Mouse (Mus musculus) thymus, adult 2 months (tissue): ENCODE data around the gene Dph5. TPM values are rescaled to one million over a fixed set of nuclear protein-coding genes. Genes with fewer than 3 reads are reported as not detected.
A peak's percentile ranks its signal among the peaks of the same experiment; 100 is the strongest.

Source experiments
- DNase-seq: peaks from one replicate; pipeline ENCODE4 v3.0.0; 2021
- H3K27ac ChIP-seq: fragments of 200-500 bp; 2 replicates; pipeline ENCODE4 v1.5.1; 2012; ENCODE audit warnings: low read length, control low read depth; ENCODE audit not compliant: control insufficient read depth, insufficient read depth
- H3K27me3 ChIP-seq: fragments of 200-500 bp; 2 replicates; pipeline ENCODE4 v1.6.1; 2012; ENCODE audit warnings: mild to moderate bottlenecking, low read length, moderate library complexity, mixed read lengths; ENCODE audit not compliant: control insufficient read depth, insufficient read depth
- H3K36me3 ChIP-seq: fragments of 200-500 bp; 2 replicates; pipeline ENCODE4 v1.6.1; 2012; ENCODE audit warnings: mild to moderate bottlenecking, low read length, moderate library complexity; ENCODE audit not compliant: control insufficient read depth, insufficient read depth
- H3K4me1 ChIP-seq: fragments of 200-500 bp; replicated peaks from 2 replicates; pipeline ENCODE4 v1.6.1; 2012; ENCODE audit warnings: low read length; ENCODE audit not compliant: control insufficient read depth, insufficient read depth
- H3K4me3 ChIP-seq: fragments of 200-500 bp; 2 replicates; pipeline ENCODE4 v1.5.1; 2012; ENCODE audit warnings: mild to moderate bottlenecking, low read length, control low read depth, moderate library complexity; ENCODE audit not compliant: control insufficient read depth, insufficient read depth
- CTCF ChIP-seq: fragments of 200-500 bp; IDR thresholded peaks from 2 replicates; pipeline ENCODE4 v1.5.1; 2012; ENCODE audit warnings: mild to moderate bottlenecking, control low read depth, low read length, moderate library complexity, borderline replicate concordance; ENCODE audit not compliant: control insufficient read depth, poor library complexity, insufficient read depth; ENCODE audit errors: extremely low read depth
- POLR2A ChIP-seq: fragments of 200-500 bp; IDR thresholded peaks from 2 replicates; pipeline ENCODE4 v1.6.1; 2012; ENCODE audit warnings: mild to moderate bottlenecking, low read length, control low read depth, moderate library complexity; ENCODE audit not compliant: control insufficient read depth, poor library complexity, insufficient read depth; ENCODE audit errors: extremely low read depth
- WGBS: fragments of 180-500 bp; shearing (Covaris S2); methylation state at CpG from one replicate; pipeline ENCODE4 v1.1.7; 2018; 5-methylcytosine and 5-hydroxymethylcytosine counted together
- polyA plus RNA-seq: library from polyadenylated mRNA; depleted of rRNA; stranded (reverse); fragments of >200 nt; gene quantifications from 2 replicates; pipeline ENCODE4 v1.2.3, GENCODE M21; 2012; rRNA removed

Gene Dph5
- polyA plus RNA-seq = 8.5 and 9.4 TPM in 2 replicates

DNA sequence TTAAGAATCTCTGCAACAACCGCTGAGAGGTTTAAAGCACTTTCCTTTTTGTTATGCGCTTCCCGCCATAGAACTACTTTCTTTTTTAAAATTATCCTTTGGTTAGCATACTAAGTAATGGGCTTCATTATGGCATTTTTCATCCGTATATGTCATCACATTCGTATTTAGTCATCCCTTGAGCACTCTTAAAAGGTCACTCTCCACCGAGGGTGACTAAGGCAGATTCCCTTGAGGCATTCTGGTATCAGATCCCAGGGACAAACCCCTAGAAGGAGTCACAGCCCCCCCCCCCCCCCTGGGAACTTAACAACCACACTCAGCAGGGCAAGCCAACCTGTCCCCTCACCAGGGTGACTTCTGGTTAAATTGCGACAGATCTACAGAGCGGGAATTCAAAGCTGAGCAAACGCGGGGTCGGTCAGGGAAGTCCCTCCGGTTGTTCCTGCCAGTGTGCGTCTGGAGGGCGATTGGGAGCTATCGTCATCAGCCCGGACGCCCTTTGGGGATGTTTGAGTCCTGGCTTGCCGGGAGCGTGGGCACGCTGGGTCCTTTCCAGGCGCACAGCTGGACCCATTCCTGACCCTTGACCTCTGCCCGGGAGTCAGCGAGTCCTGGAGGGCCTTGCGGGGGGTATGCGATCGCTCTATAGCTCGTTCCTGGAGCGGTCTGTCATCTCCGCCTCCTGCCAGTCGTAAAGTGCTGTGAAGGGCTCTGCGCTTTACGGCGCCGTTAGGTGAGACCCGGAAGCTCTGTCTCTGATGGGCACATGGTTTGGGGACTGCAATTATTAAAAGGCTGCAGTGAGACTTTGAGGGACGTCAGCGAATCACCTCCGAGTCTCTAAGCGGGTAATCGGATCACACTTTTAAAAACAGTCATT, at the start of gene Dph5:
Dph5 (plus strand) TSS at position 411 of the 883 bp plus-strand sequence.
- Histone ChIP-seq H3K27me3 (no peaks in the 10 kb centered on the region), H3K4me3 (peak within 1 kb of the TSS; percentile 97), H3K4me1 (peaks cover 3% of the 10 kb centered on the region; the same call in 1 of the 2 replicates), H3K27ac (peak within 1 kb of the TSS; percentile 26), H3K36me3 (no peaks in the 10 kb centered on the region)
- WGBS = under 1% methylated on average over 40 of the region's 40 CpGs
- TF ChIP-seq POLR2A (peak; percentile 33; the same call in 1 of the 2 replicates), CTCF (no peak)
- DNase-seq = peak; percentile 91

DNA sequence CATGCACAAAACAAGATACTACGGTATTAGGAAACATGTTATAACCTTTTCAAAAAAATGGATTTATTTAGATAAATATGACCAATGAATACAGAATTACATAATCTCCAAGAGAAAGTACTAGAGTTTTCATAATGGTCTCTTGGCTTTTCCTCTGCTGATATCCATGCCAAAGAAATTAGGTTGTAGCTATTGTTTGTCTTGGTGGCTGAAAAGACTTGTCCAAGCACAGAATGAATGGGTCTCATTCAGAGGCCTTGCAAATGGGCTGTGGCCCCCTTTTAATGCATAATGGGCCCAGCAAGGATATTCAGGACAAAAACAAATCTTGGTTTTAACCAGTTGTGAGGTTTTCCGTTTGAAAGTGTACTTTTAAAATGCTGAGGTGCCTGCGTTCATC, 43.1 kb upstream of the Dph5 start:
- no peaks in the 10 kb centered on the region for H3K4me1 ChIP-seq

DNA sequence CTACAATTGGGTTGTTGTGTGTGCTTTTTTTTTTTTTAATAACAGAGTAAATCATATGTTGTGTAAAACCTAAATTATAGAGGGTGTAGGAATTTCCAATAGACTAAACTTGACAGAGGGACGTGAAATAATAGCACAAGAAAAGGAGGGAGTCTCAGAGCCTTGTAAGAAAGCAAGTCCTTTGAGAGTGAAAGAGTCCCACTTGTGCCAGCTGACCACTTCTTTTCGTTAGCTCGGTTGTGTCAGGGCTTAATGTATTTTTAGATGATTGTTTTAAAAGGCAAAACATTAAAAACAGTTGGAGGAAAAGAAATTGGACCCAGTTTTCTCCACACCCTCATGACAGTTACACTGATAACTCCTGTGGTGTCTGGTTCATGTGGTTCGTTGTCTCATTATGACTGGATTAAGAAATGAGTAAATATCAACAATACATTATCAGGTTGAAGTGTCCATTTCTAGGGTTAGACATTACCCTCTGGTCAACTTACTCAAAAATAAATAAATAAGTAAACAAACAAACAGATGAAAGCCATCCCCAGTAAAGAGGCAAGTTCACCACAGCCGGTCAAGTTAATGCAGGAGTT, 42.5 kb upstream of the Dph5 start:
- H3K4me1 ChIP-seq = no peaks in the 10 kb centered on the region
- DNase-seq = no peak
- TF ChIP-seq POLR2A (no peak), CTCF (no peak)
- 92% methylated on average over 5 of the region's 5 CpGs for WGBS
- no peak overlapping the region for H3K4me3 ChIP-seq
- H3K27me3 ChIP-seq = no peaks in the 10 kb centered on the region
- no peaks in the 10 kb centered on the region for H3K36me3 ChIP-seq
- H3K27ac ChIP-seq = no peak overlapping the region

More for the DNA sequence above, 43.1 kb upstream of the Dph5 start:
- TF ChIP-seq CTCF (no peak), POLR2A (no peak)
- DNase-seq = no peak
- no peak overlapping the region for H3K4me3 ChIP-seq
- no peaks in the 10 kb centered on the region for H3K36me3 ChIP-seq
- no peaks in the 10 kb centered on the region for H3K27me3 ChIP-seq
- H3K27ac ChIP-seq = no peak overlapping the region
- 91% methylated on average over 3 of the region's 3 CpGs for WGBS

DNA sequence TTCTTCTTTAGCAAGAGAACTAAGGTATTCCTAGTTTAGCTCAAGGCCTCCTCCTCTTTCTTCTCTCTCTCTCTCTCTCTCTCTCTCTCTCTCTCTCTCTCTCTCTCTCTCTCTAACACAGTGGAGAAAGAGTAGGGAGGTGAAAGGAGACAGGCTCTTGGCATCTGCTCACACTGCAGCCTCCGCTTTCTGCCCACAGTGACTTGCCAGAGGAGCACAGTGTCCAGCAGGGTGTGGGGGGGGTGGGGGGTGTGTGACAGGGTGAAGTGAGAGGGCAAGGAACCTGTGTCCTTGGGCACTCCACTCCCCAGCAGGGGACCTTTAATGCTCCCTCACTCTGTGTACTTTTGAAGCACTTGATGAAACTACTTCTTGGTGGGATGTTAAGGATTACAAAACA, 41.9 kb upstream of the Dph5 start:
- 100% methylated on average over 1 of the region's 1 CpGs for WGBS
- TF ChIP-seq POLR2A = no peak
- no peak for TF ChIP-seq CTCF
- Histone ChIP-seq H3K36me3 (no peaks in the 10 kb centered on the region), H3K4me3 (no peak overlapping the region), H3K27ac (no peak overlapping the region), H3K27me3 (no peaks in the 10 kb centered on the region), H3K4me1 (no peaks in the 10 kb centered on the region)
- no peak for DNase-seq

DNA sequence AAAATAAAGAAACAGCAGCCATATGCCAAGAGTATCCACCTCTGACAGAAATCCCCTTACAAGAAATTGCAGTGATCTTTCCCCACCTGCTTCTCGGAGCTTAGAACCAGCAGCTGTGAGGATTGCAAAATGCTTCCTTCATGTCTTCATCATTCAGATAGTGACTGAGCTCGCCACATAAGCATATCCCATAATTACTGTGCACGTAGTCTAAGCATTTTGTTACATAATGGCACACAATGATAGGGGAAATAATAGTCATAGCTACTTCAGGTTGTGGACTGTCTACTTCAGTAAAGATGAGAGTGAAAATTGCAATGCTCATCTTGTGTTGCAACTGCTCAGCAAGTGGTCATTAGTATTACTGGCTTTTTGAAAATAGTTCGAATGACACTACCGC, 41.5 kb upstream of the Dph5 start:
- TF ChIP-seq POLR2A (no peak), CTCF (no peak)

DNA sequence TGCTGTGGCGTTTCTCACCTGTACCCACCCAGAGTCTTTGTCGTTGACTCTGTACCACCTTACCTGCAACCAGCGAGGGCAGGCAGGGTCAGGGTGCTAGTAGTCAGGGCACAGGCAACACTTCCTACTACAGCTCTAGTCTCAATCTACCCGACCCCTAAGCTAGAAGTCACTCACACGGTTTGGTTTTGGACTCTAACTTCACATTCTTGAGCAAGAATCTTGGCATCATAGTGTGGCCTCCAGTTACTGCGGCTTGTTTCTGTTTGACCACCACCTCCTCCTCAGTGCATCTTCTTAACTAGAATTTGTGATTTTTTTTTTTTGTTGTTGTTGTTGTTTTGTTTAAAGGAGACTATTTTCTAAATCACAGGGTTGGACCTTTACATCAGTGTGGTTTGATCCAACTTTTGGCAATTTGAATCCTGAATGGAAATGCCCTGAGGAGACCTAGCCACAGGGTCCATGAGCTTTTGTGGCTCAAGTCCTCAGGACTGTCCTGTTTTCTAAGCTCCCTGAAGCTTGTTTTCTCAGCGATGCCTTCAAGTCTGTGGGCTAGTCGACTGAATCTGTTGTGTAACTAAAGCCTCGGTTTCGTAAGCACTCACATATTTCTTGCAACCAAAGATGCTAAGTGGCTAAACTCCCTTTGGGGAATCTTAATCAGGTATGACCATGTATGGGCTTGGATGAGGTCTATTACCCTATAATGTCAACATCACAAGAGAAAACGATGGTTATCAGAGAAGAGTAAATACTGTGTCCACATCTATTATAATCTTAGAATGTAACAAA, 38.8 kb upstream of the Dph5 start:
- DNase-seq = no peak
- TF ChIP-seq POLR2A (no peak), CTCF (no peak)
- Histone ChIP-seq H3K27ac (no peak overlapping the region), H3K36me3 (no peaks in the 10 kb centered on the region), H3K4me3 (no peak overlapping the region), H3K27me3 (no peaks in the 10 kb centered on the region), H3K4me1 (no peaks in the 10 kb centered on the region)
- 86% methylated on average over 11 of the region's 11 CpGs for WGBS

More for the DNA sequence above, 41.5 kb upstream of the Dph5 start:
- Histone ChIP-seq H3K27ac (no peak overlapping the region), H3K4me3 (no peak overlapping the region), H3K36me3 (no peaks in the 10 kb centered on the region), H3K4me1 (no peaks in the 10 kb centered on the region), H3K27me3 (no peaks in the 10 kb centered on the region)
- WGBS = 92% methylated on average over 5 of the region's 5 CpGs
- no peak for DNase-seq
